Mouse (Mus musculus) liver, embryonic 11.5 days (tissue): Measurements from ENCODE around the gene Ank2. TPM values are rescaled to one million over a fixed set of nuclear protein-coding genes. Genes with fewer than 3 reads are reported as not detected.

ENCODE experiments used
- ATAC-seq: fragments of 200-750 bp; cut with Nextera tagmentation; replicated peaks from 2 replicates; pipeline ENCODE4 v1.8.0; 2017; ENCODE audit warnings: moderate number of reproducible peaks, mild to moderate bottlenecking, moderate TSS enrichment, moderate library complexity; ENCODE audit not compliant: low FRiP score
- DNase-seq: peaks from one replicate; pipeline ENCODE4 v3.0.0-alpha.2; 2017; ENCODE audit warnings: low spot score
- H3K27ac ChIP-seq: fragments of 300-500 bp; sonication (generic); 2 replicates; pipeline ENCODE4 v1.5.1; 2014; ENCODE audit warnings: mild to moderate bottlenecking, low read depth, low read length, control low read depth
- H3K27me3 ChIP-seq: fragments of 300-500 bp; sonication (generic); replicated peaks from 2 replicates; pipeline ENCODE4 v1.6.1; 2014; ENCODE audit warnings: low read length, mixed read lengths; ENCODE audit not compliant: control insufficient read depth, insufficient read depth
- H3K36me3 ChIP-seq: fragments of 300-500 bp; sonication (generic); 2 replicates; pipeline ENCODE4 v1.6.1; 2014; ENCODE audit warnings: mild to moderate bottlenecking, low read length, moderate library complexity, mixed read lengths; ENCODE audit not compliant: control insufficient read depth, insufficient read depth
- H3K4me1 ChIP-seq: fragments of 300-500 bp; sonication (generic); replicated peaks from 2 replicates; pipeline ENCODE4 v1.6.1; 2014; ENCODE audit warnings: low read length, mixed read lengths; ENCODE audit not compliant: control insufficient read depth, insufficient read depth
- H3K4me2 ChIP-seq: fragments of 300-500 bp; sonication (generic); 2 replicates; pipeline ENCODE4 v1.6.1; 2014; ENCODE audit warnings: mild to moderate bottlenecking, control low read depth, moderate library complexity
- H3K4me3 ChIP-seq: fragments of 300-500 bp; sonication (generic); 2 replicates; pipeline ENCODE4 v1.5.1; 2014; ENCODE audit warnings: low read depth, low read length, control low read depth
- H3K9ac ChIP-seq: fragments of 300-500 bp; sonication (generic); 2 replicates; pipeline ENCODE4 v1.6.1; 2014; ENCODE audit warnings: low read depth, low read length, control low read depth
- H3K9me3 ChIP-seq: fragments of 300-500 bp; sonication (generic); 2 replicates; pipeline ENCODE4 v1.6.1; 2016; ENCODE audit warnings: low read length, inconsistent platforms, mixed read lengths; ENCODE audit not compliant: control insufficient read depth
- WGBS: fragments of 180-500 bp; shearing (Covaris S2); extraction: QIAGEN DNeasy Blood & Tissue Kit; methylation state at CpG from one replicate; pipeline ENCODE4 v1.1.7; 2014; 5-methylcytosine and 5-hydroxymethylcytosine counted together
- polyA plus RNA-seq: library from polyadenylated mRNA; unstranded; fragments of >200 nt; fragmentation: Nextera tagmentation; extraction: Ambion mirVana; gene quantifications from 2 replicates; pipeline ENCODE4 v1.2.1, GENCODE M21; 2014

The Ank2 gene
- polyA plus RNA-seq, 1 experiment from 2014 or later: 17.3 TPM

DNA sequence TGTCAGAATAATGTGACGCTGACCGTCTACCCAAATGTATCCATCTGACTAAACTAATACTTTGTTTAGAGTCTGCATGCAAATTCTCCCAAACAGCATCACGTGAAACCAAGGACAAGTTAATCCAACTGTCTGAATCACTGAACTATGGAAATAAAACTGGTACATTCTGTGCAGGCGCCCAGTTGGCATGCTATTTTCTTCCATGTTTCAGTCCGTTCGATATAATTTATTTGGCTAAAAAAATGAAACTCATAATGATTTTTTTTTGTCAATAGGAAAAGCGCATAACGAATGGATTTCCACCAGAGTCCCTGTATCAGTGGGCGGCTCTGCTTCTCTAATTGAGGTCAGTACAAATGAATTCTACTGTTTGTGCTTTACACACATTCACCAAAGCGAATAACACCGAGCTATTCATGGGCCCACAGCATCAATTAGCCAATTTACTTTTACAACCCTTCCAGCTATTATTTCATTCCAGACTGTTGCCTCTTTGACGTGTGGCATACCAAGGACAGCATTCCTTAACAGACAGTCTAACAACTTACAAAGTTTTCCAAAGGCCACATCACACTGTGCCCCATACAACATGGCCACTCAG lies 368.9 kb downstream of the Ank2 start:
- no peaks in the 10 kb centered on the region for H3K27me3 ChIP-seq
- no peak overlapping the region for H3K4me2 ChIP-seq
- ATAC-seq: no peak
- H3K4me3 ChIP-seq: no peak overlapping the region
- DNase-seq: no peak
- H3K4me1 ChIP-seq: no peaks in the 10 kb centered on the region
- no peaks in the 10 kb centered on the region for H3K9me3 ChIP-seq
- H3K9ac ChIP-seq: no peak overlapping the region
- 83% methylated on average over 12 of the region's 12 CpGs for WGBS
- H3K27ac ChIP-seq: no peak overlapping the region
- no peaks in the 10 kb centered on the region for H3K36me3 ChIP-seq

DNA sequence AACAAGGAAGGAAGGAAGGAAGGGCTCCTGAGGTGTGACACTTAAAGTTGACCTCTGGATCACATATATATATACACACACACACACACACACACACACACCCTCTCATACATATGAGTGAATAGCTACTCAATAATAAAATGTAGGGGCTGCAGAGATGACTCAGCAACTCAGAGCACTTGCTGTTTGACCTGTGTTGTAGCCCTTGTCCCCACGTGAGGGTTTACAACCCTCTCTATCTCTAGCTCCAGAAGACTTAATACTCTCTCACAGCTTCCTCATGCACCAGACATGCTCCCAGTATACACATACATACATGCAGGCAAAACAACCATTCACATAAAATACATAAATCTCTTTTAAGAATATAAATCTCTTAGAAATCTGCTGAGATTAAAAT lies 369.4 kb downstream of the Ank2 start:
- WGBS: 48% methylated on average over 1 of the region's 1 CpGs
- H3K4me3 ChIP-seq: no peak overlapping the region

DNA sequence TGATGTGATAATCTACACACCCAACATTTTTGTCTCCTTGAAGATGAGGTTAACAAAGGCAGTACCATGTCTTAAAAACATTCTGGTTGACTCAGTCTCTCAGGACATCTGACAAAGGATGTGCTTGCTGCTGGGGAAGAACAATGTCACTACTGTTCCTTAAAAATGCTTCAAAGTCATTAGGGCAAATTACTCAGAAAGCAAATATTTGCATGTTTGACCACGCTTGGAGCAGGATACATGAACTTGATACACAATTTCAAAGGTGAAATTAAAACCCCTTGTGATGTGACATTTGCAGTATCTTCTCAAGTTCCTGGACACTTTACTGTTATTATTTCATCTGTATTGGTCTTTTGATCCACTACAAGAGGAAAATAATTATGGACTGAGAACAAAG lies 371.5 kb downstream of the Ank2 start:
- H3K27ac ChIP-seq: no peak overlapping the region
- WGBS: 50% methylated on average over 1 of the region's 1 CpGs

More for the DNA sequence above, 369.4 kb downstream of the Ank2 start:
- no peak overlapping the region for H3K27ac ChIP-seq
- no peak overlapping the region for H3K9ac ChIP-seq
- DNase-seq: no peak
- H3K36me3 ChIP-seq: no peaks in the 10 kb centered on the region
- no peak overlapping the region for H3K4me2 ChIP-seq
- ATAC-seq: no peak
- H3K9me3 ChIP-seq: no peaks in the 10 kb centered on the region
- no peaks in the 10 kb centered on the region for H3K27me3 ChIP-seq
- no peaks in the 10 kb centered on the region for H3K4me1 ChIP-seq

DNA sequence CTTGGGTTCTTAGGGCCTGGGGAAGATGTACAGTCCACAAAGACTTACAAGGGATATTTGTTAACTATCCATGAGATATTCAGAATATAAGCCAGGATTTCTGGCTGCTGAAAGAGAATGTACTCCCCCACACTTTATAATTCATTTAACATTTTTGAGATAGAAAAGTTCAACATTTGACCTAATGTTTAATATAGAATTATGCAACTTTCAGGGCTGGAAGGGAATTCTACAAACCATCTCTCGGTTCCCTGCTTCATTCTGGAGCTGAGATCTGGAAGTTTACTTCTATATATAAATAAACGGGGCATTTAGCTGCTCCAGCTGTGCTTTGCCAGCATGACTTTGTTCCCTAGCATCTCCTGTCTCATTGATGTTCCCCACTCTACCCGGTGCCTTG lies 372.9 kb downstream of the Ank2 start:
- Histone ChIP-seq H3K36me3 (no peaks in the 10 kb centered on the region), H3K27me3 (no peaks in the 10 kb centered on the region), H3K9me3 (no peaks in the 10 kb centered on the region), H3K4me3 (no peak overlapping the region), H3K4me2 (no peak overlapping the region), H3K9ac (no peak overlapping the region), H3K27ac (no peak overlapping the region), H3K4me1 (no peaks in the 10 kb centered on the region)
- 51% methylated on average over 3 of the region's 3 CpGs for WGBS
- ATAC-seq (no peak), DNase-seq (no peak)

More for the DNA sequence above, 371.5 kb downstream of the Ank2 start:
- no peak for DNase-seq
- H3K9ac ChIP-seq: no peak overlapping the region
- H3K9me3 ChIP-seq: no peaks in the 10 kb centered on the region
- no peak overlapping the region for H3K4me2 ChIP-seq
- H3K4me1 ChIP-seq: no peaks in the 10 kb centered on the region
- H3K36me3 ChIP-seq: no peaks in the 10 kb centered on the region
- ATAC-seq: no peak
- no peaks in the 10 kb centered on the region for H3K27me3 ChIP-seq
- no peak overlapping the region for H3K4me3 ChIP-seq

DNA sequence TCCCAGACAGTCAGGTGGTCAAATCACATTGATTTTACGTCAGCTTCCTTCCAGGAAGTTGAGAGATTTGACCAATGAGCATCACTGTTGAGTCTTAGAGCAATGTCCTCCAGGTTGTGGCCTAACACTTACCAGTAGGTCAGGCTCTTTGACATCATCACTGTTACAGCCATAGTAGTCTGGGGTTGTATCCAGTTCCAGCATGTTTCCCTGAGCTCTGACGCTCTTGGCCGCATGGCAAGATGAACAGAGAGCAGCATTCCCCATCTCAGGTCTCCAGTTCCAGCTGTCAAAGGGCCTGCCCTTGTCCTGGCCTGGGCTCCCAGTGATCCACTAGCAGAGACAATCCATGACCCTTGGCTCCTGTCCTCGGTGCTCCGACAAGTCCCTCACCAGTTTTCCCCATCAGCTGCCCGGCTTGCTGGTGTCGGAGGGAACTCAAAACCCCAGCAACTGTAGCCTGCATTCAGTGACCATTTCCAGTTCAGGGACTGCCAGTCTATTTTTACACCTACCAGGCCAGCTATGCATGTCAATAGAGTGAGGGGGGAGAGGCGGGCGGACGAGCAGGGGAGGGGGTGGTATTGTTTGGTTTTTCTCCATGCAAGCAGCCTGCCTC lies 374.7 kb downstream of the Ank2 start:
- Histone ChIP-seq H3K9me3 (no peaks in the 10 kb centered on the region), H3K4me1 (no peaks in the 10 kb centered on the region), H3K9ac (no peak overlapping the region), H3K4me3 (no peak overlapping the region), H3K27ac (peak overlapping the region; percentile 49), H3K36me3 (no peaks in the 10 kb centered on the region), H3K27me3 (no peaks in the 10 kb centered on the region), H3K4me2 (peak overlapping the region; percentile 46)
- peak; percentile 38 for DNase-seq
- 64% methylated on average over 10 of the region's 10 CpGs for WGBS
- peak; percentile 48; the same call in 1 of the 2 replicates for ATAC-seq

DNA sequence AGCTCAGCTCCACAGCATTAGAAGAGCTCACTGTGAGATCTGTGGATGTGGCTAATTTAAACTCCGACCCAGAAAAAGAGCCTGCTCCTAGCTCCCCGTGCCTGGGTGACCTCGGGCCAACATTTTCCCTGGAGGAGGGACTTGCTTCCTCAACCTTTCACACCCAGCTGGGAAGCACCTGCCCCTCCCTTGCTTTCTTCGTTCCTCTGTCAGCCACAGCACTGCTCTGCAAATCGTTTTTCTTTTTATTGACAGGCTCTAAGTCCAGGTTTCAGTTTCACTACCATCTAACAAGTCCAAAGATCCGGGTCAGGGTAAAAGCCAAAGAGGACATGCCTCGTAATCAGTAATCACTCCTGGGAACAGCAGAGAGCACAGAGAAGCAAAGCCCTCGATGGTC lies 375.8 kb downstream of the Ank2 start:
- Histone ChIP-seq H3K27ac (peak overlapping the region; percentile 49), H3K36me3 (no peaks in the 10 kb centered on the region), H3K4me2 (peak overlapping the region; percentile 46), H3K4me3 (no peak overlapping the region), H3K4me1 (no peaks in the 10 kb centered on the region), H3K9ac (no peak overlapping the region), H3K27me3 (no peaks in the 10 kb centered on the region), H3K9me3 (no peaks in the 10 kb centered on the region)
- peak; percentile 50; the same call in 1 of the 2 replicates for ATAC-seq
- 36% methylated on average over 8 of the region's 8 CpGs for WGBS
- DNase-seq: no peak

DNA sequence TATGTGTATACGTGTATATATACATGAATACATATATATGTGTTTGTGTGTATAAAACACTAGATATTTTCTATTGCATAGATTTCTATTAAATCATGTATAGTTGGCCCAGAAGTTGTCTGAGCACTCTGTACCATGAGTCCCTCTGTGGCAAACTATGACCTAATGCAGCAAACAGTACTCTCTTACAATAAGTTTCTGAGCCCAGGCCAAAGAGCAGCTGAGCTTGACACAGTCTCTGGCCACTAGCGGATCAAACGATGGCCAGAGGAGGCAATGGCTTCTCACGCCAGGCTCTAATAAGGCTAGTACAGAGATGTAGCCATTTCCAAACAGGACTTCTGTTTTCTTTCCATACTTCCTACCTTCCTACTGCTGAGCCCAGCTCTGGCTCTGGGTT lies 380.4 kb downstream of the Ank2 start:
- 77% methylated on average over 4 of the region's 4 CpGs for WGBS
- Histone ChIP-seq H3K4me2 (no peak overlapping the region), H3K4me1 (no peaks in the 10 kb centered on the region), H3K4me3 (no peak overlapping the region), H3K9me3 (no peaks in the 10 kb centered on the region), H3K9ac (no peak overlapping the region), H3K27me3 (no peaks in the 10 kb centered on the region), H3K36me3 (no peaks in the 10 kb centered on the region), H3K27ac (no peak overlapping the region)
- ATAC-seq: no peak
- DNase-seq: no peak

DNA sequence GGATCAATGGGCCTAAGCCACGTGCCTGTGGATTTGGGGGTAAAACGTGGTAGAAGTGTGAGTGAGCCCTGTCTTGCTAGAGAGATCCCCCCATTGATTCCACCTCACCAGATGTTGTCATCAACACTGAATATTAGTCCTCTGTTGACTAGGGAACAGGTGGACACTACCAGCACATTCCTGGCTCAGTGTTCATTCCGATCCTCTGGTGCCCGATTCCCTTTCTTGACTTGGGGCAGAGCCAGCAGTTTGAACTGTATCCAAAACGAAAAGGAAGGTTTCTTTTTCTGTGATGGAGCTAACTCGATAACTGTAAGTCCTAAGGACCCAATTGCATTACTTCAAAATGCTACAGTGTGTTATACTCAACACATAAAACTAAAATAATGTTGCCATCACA lies 382.9 kb downstream of the Ank2 start:
- H3K4me1 ChIP-seq: no peaks in the 10 kb centered on the region
- no peak overlapping the region for H3K27ac ChIP-seq
- no peaks in the 10 kb centered on the region for H3K36me3 ChIP-seq
- no peak for ATAC-seq
- no peak overlapping the region for H3K4me2 ChIP-seq
- no peak for DNase-seq
- no peak overlapping the region for H3K9ac ChIP-seq
- H3K9me3 ChIP-seq: no peaks in the 10 kb centered on the region
- WGBS: 82% methylated on average over 6 of the region's 6 CpGs
- no peaks in the 10 kb centered on the region for H3K27me3 ChIP-seq
- H3K4me3 ChIP-seq: no peak overlapping the region

DNA sequence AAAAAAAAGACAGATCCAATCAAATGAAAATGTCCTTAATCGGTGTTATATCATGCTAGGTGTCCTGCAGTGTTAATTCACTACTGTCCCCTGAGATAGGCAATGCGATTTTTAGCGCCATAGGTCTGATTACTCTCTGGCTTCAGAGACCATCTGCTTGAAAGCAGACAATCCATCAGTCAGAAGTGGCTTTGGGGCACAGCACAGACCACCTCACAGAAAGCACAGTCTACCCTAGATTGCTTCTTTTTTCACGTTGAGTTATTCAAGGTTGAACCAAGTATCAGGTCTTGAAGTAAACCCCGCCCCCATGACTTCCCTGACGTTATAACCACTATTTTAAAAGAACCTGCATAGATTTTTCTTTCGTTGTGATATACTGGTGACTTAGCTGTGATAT lies 385.9 kb downstream of the Ank2 start:
- 76% methylated on average over 7 of the region's 7 CpGs for WGBS
- Histone ChIP-seq H3K9ac (no peak overlapping the region), H3K27me3 (no peaks in the 10 kb centered on the region), H3K4me2 (no peak overlapping the region), H3K4me1 (no peaks in the 10 kb centered on the region), H3K27ac (no peak overlapping the region), H3K36me3 (no peaks in the 10 kb centered on the region), H3K9me3 (no peaks in the 10 kb centered on the region; the same call in 1 of the 2 replicates), H3K4me3 (no peak overlapping the region)
- no peak for DNase-seq
- no peak for ATAC-seq
